Mouse (Mus musculus): ENCODE measurements around the gene Clec1a. TPM values are rescaled to one million over a fixed set of nuclear protein-coding genes. Genes with fewer than 3 reads are reported as not detected.

The Clec1a gene
- polyA plus RNA-seq, 2 experiments = 0.04 to 0.28 TPM

DNA sequence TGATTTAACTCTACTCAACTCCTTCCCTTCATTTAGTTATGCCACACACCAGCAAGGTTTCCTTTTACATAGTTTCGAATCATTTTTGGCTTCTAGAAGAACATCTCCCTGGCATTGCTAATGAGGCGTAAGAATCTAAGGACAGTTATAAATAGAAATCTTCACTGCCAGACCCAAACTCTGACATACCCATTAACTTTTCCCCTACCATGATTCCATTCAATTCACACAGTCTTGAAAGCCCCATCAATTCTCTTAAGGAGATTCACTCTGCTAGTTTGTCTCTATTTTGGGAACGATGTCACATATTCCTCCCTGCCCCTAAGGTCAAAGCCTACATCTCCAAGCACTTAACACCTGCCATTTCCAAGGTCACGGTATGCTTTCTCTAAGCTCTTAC, 66.8 kb downstream of the Clec1a start:
- ATAC-seq (ENCODE audit: insufficient read depth) (no peak), DNase-seq (ENCODE audit: low read depth in 3 of 3, low spot score in 3 of 3) (no peak)
- WGBS (ENCODE audit: insufficient replicate concordance) = 70% methylated on average over 4 of the region's 4 CpGs
- Histone ChIP-seq H3K9me3 (ENCODE audit: control insufficient read depth, low read length) (no peaks in the 10 kb centered on the region), H3K27me3 (ENCODE audit: control insufficient read depth, insufficient read depth, low read length) (no peaks in the 10 kb centered on the region), H3K27ac (no peak overlapping the region), H3K4me3 (ENCODE audit: insufficient read depth in 1 of 2, low read depth in 2 of 2, low read length in 2 of 2) (no peak overlapping the region), H3K9ac (replicated peaks) (no peak overlapping the region), H3K4me1 (replicated peaks; ENCODE audit: control insufficient read depth in 2 of 2, insufficient read depth in 2 of 2, low read length in 1 of 2) (no peaks in the 10 kb centered on the region), H3K36me3 (replicated peaks; ENCODE audit: control insufficient read depth, insufficient read depth, low read depth) (no peaks in the 10 kb centered on the region), H3K4me2 (ENCODE audit: low read depth) (no peak overlapping the region)
- TF ChIP-seq EP300 (IDR thresholded peaks at IDR 0.05; ENCODE audit: low read depth) (no peak), CTCF (IDR thresholded peaks at IDR 0.05; ENCODE audit: low read depth) (no peak)

DNA sequence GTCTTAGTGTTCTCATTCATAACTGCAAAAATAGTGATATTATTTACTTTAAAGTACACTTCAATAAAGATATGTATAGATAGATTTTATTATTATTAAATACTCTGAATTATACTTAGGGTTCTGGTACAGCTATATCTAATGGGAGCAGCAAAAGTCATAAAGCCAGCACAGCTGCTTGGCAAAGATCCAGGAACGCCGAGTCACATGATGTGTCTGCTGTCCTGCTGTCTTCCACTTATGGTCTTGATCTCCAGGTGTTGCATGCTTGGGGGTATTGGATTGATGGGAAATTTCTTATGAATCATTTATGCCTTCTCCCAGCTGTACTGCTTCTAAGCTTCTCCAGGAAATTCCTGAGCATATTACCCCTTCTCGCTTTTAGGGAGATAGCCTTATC, 68.3 kb downstream of the Clec1a start:
- H3K4me1 ChIP-seq (replicated peaks; ENCODE audit: control insufficient read depth in 2 of 2, insufficient read depth in 2 of 2, low read length in 1 of 2) = no peaks in the 10 kb centered on the region
- TF ChIP-seq EP300 (IDR thresholded peaks at IDR 0.05; ENCODE audit: low read depth) (no peak), CTCF (IDR thresholded peaks at IDR 0.05; ENCODE audit: low read depth) (no peak)
- DNase-seq (ENCODE audit: low read depth in 3 of 3, low spot score in 3 of 3) = no peak
- H3K4me3 ChIP-seq (ENCODE audit: insufficient read depth in 1 of 2, low read depth in 2 of 2, low read length in 2 of 2) = no peak overlapping the region
- H3K9me3 ChIP-seq (ENCODE audit: control insufficient read depth, low read length) = no peaks in the 10 kb centered on the region
- no peaks in the 10 kb centered on the region for H3K36me3 ChIP-seq (replicated peaks; ENCODE audit: control insufficient read depth, insufficient read depth, low read depth)
- H3K9ac ChIP-seq (replicated peaks) = no peak overlapping the region
- no peak for ATAC-seq (ENCODE audit: insufficient read depth)
- no peak overlapping the region for H3K4me2 ChIP-seq (ENCODE audit: low read depth)
- H3K27me3 ChIP-seq (ENCODE audit: control insufficient read depth, insufficient read depth, low read length) = no peaks in the 10 kb centered on the region
- WGBS (ENCODE audit: insufficient replicate concordance) = 65% methylated on average over 3 of the region's 3 CpGs
- no peak overlapping the region for H3K27ac ChIP-seq

DNA sequence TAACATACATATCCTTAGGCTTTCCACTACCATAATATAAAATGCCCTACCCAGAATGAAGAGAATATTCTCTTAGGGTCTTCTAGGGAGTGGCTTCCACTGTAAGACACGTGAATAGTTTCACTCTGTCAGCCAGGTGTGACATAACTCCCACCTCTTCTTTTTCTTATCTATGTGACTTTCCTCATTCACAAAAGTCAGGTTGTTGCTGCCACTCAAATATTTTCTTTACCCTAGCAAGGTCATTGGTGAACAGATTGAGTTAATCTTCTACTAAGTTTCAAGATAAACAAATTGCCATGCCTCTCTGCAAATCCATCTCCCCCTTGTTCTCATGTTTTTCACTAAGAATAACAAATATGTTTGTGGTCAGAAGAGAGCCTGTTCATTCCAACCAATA, 70.1 kb downstream of the Clec1a start:
- peak in 1 of 3 experiments; percentile 5 for DNase-seq (ENCODE audit: low read depth in 3 of 3, low spot score in 3 of 3)
- TF ChIP-seq EP300 (IDR thresholded peaks at IDR 0.05; ENCODE audit: low read depth) = no peak
- TF ChIP-seq CTCF (IDR thresholded peaks at IDR 0.05; ENCODE audit: low read depth) = no peak
- Histone ChIP-seq H3K4me2 (ENCODE audit: low read depth) (no peak overlapping the region), H3K9me3 (ENCODE audit: control insufficient read depth, low read length) (no peaks in the 10 kb centered on the region), H3K4me3 (ENCODE audit: insufficient read depth in 1 of 2, low read depth in 2 of 2, low read length in 2 of 2) (no peak overlapping the region), H3K9ac (replicated peaks) (no peak overlapping the region), H3K4me1 (replicated peaks; ENCODE audit: control insufficient read depth in 2 of 2, insufficient read depth in 2 of 2, low read length in 1 of 2) (no peaks in the 10 kb centered on the region), H3K27me3 (ENCODE audit: control insufficient read depth, insufficient read depth, low read length) (no peaks in the 10 kb centered on the region), H3K36me3 (replicated peaks; ENCODE audit: control insufficient read depth, insufficient read depth, low read depth) (no peaks in the 10 kb centered on the region), H3K27ac (no peak overlapping the region)
- WGBS (ENCODE audit: insufficient replicate concordance) = 29% methylated on average over 1 of the region's 1 CpGs
- ATAC-seq (ENCODE audit: insufficient read depth) = no peak

DNA sequence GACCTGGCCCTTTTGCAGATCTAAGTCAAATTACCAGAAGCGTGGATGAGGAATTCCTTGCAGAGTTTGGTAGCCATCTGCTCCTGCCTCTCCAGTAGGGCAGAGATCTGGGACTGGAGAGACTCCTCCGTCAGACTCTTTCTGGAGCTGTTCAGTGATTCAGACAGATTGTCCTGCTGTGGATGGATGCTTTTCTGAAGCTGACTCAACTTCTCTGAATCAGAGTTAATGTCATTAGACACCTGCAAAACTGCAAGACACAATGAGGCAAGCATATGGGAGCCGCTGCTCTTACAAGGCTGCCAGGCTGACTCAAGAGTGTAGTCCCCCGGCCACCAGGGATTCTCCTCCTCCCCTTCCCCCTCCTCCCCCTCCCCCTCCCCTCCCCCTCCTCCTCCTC, 71.3 kb downstream of the Clec1a start:
- H3K4me1 ChIP-seq (replicated peaks; ENCODE audit: control insufficient read depth in 2 of 2, insufficient read depth in 2 of 2, low read length in 1 of 2) = no peaks in the 10 kb centered on the region
- ATAC-seq (ENCODE audit: insufficient read depth) (no peak), DNase-seq (ENCODE audit: low read depth in 3 of 3, low spot score in 3 of 3) (no peak)
- 64% methylated on average over 4 of the region's 4 CpGs for WGBS (ENCODE audit: insufficient replicate concordance)
- no peaks in the 10 kb centered on the region for H3K27me3 ChIP-seq (ENCODE audit: control insufficient read depth, insufficient read depth, low read length)
- H3K9ac ChIP-seq (replicated peaks) = no peak overlapping the region
- no peaks in the 10 kb centered on the region for H3K36me3 ChIP-seq (replicated peaks; ENCODE audit: control insufficient read depth, insufficient read depth, low read depth)
- H3K4me2 ChIP-seq (ENCODE audit: low read depth) = no peak overlapping the region
- TF ChIP-seq CTCF (IDR thresholded peaks at IDR 0.05; ENCODE audit: low read depth) (no peak), EP300 (IDR thresholded peaks at IDR 0.05; ENCODE audit: low read depth) (no peak)
- H3K9me3 ChIP-seq (ENCODE audit: control insufficient read depth, low read length) = no peaks in the 10 kb centered on the region
- no peak overlapping the region for H3K4me3 ChIP-seq (ENCODE audit: insufficient read depth in 1 of 2, low read depth in 2 of 2, low read length in 2 of 2)
- H3K27ac ChIP-seq = no peak overlapping the region

DNA sequence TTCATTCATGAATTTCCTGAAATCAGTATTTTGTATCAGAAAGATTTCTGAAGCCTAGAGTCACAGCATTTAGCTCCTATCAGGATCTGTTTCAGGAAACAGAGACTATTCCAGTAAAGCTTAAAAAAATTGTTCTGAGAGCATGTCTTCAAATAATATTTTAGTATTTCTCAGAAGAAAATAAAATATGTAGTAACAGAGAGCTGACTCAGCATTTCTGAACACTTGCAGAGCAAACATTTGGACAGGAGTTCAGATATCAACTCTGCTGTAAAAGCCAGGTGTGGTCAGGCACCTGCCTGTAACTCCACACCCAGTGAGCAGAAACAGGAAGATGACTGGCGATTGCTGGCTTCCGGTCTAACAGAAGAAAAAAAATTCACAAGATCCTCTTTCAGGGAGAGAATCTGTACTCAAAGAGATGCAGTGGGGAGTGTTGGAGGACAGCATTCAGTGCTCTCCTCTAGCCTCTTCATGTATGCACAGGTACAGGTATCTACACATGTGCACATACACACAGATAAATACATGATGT, 76.8 kb downstream of the Clec1a start:
- H3K9me3 ChIP-seq (ENCODE audit: control insufficient read depth, low read length) = no peaks in the 10 kb centered on the region
- no peak for TF ChIP-seq CTCF (IDR thresholded peaks at IDR 0.05; ENCODE audit: low read depth)
- WGBS (ENCODE audit: insufficient replicate concordance) = 18% methylated on average over 2 of the region's 2 CpGs
- no peak for ATAC-seq (ENCODE audit: insufficient read depth)
- no peaks in the 10 kb centered on the region for H3K36me3 ChIP-seq (replicated peaks; ENCODE audit: control insufficient read depth, insufficient read depth, low read depth)
- H3K27ac ChIP-seq = no peak overlapping the region
- no peak overlapping the region for H3K4me3 ChIP-seq (ENCODE audit: insufficient read depth in 1 of 2, low read depth in 2 of 2, low read length in 2 of 2)
- H3K4me1 ChIP-seq (replicated peaks; ENCODE audit: control insufficient read depth in 2 of 2, insufficient read depth in 2 of 2, low read length in 1 of 2) = no peaks in the 10 kb centered on the region
- H3K4me2 ChIP-seq (ENCODE audit: low read depth) = no peak overlapping the region
- no peak for DNase-seq (ENCODE audit: low read depth in 3 of 3, low spot score in 3 of 3)
- no peak overlapping the region for H3K9ac ChIP-seq (replicated peaks)
- H3K27me3 ChIP-seq (ENCODE audit: control insufficient read depth, insufficient read depth, low read length) = no peaks in the 10 kb centered on the region

Other genes starting within 250 kb of the Clec1a start
- 0.44 and 0.98 TPM in 2 replicates for gene Cd69, start 176.6 kb downstream of the Clec1a start, polyA plus RNA-seq (2012; rRNA removed)
- 0.97 and 1.1 TPM in 2 replicates for gene Cd69, start 176.6 kb downstream of the Clec1a start, polyA plus RNA-seq (2014; fragmentation: Nextera tagmentation; extraction: Ambion mirVana)
- not detected in 2 replicates for gene 4922502D21Rik, start 120.2 kb downstream of the Clec1a start, polyA plus RNA-seq (2012; rRNA removed)
- gene 4922502D21Rik, start 120.2 kb downstream of the Clec1a start, polyA plus RNA-seq (2014; fragmentation: Nextera tagmentation; extraction: Ambion mirVana) = not detected in 2 replicates
- 3.3 and 5.5 TPM in 2 replicates for gene Clec12a, start 109.3 kb downstream of the Clec1a start, polyA plus RNA-seq (2012; rRNA removed)
- 9.5 and 10.4 TPM in 2 replicates for gene Clec12a, start 109.3 kb downstream of the Clec1a start, polyA plus RNA-seq (2014; fragmentation: Nextera tagmentation; extraction: Ambion mirVana)
- gene Clec12b, start 66.1 kb downstream of the Clec1a start, polyA plus RNA-seq (2012; rRNA removed) = 0.02 and 0.03 TPM in 2 replicates
- not detected in 2 replicates for gene Clec12b, start 66.1 kb downstream of the Clec1a start, polyA plus RNA-seq (2014; fragmentation: Nextera tagmentation; extraction: Ambion mirVana)
- gene Clec1b, start 54.7 kb downstream of the Clec1a start, polyA plus RNA-seq (2012; rRNA removed) = 6.8 and 12.5 TPM in 2 replicates
- 23.3 and 29.5 TPM in 2 replicates for gene Clec1b, start 54.7 kb downstream of the Clec1a start, polyA plus RNA-seq (2014; fragmentation: Nextera tagmentation; extraction: Ambion mirVana)
- 0.79 and 1.0 TPM in 2 replicates for gene Clec9a, start 43.1 kb downstream of the Clec1a start, polyA plus RNA-seq (2012; rRNA removed)
- gene Clec9a, start 43.1 kb downstream of the Clec1a start, polyA plus RNA-seq (2014; fragmentation: Nextera tagmentation; extraction: Ambion mirVana) = 0.25 and 0.97 TPM in 2 replicates
- 0.64 and 0.83 TPM in 2 replicates for gene Olr1, start 55.2 kb upstream of the Clec1a start, polyA plus RNA-seq (2012; rRNA removed)
- gene Olr1, start 55.2 kb upstream of the Clec1a start, polyA plus RNA-seq (2014; fragmentation: Nextera tagmentation; extraction: Ambion mirVana) = 0.57 and 0.81 TPM in 2 replicates
- 0.01 TPM in 1 of 2 replicates, not detected in the other for gene Tmem52b, start 60.6 kb upstream of the Clec1a start, polyA plus RNA-seq (2012; rRNA removed)
- gene Tmem52b, start 60.6 kb upstream of the Clec1a start, polyA plus RNA-seq (2014; fragmentation: Nextera tagmentation; extraction: Ambion mirVana) = not detected in 2 replicates
- gene Gabarapl1, start 81.2 kb upstream of the Clec1a start, polyA plus RNA-seq (2012; rRNA removed) = 15.1 and 19.2 TPM in 2 replicates
- gene Gabarapl1, start 81.2 kb upstream of the Clec1a start, polyA plus RNA-seq (2014; fragmentation: Nextera tagmentation; extraction: Ambion mirVana) = 8.2 and 9.1 TPM in 2 replicates
- gene Klre1, start 125.9 kb upstream of the Clec1a start, polyA plus RNA-seq (2012; rRNA removed) = 0.03 TPM in 1 of 2 replicates, not detected in the other
- not detected in 2 replicates for gene Klre1, start 125.9 kb upstream of the Clec1a start, polyA plus RNA-seq (2014; fragmentation: Nextera tagmentation; extraction: Ambion mirVana)
- 0.19 and 0.23 TPM in 2 replicates for gene Klrd1, start 139.8 kb upstream of the Clec1a start, polyA plus RNA-seq (2012; rRNA removed)
- gene Klrd1, start 139.8 kb upstream of the Clec1a start, polyA plus RNA-seq (2014; fragmentation: Nextera tagmentation; extraction: Ambion mirVana) = 0.37 and 0.50 TPM in 2 replicates
- gene Klrk1, start 171.9 kb upstream of the Clec1a start, polyA plus RNA-seq (2012; rRNA removed) = 0.09 and 0.26 TPM in 2 replicates
- gene Klrk1, start 171.9 kb upstream of the Clec1a start, polyA plus RNA-seq (2014; fragmentation: Nextera tagmentation; extraction: Ambion mirVana) = 0.48 and 0.59 TPM in 2 replicates
- gene Klrc3, start 191.3 kb upstream of the Clec1a start, polyA plus RNA-seq (2012; rRNA removed) = not detected in 2 replicates
- not detected in 2 replicates for gene Klrc3, start 191.3 kb upstream of the Clec1a start, polyA plus RNA-seq (2014; fragmentation: Nextera tagmentation; extraction: Ambion mirVana)
- gene Klrc2, start 208.7 kb upstream of the Clec1a start, polyA plus RNA-seq (2012; rRNA removed) = 0.01 TPM in 1 of 2 replicates, not detected in the other
- not detected in 2 replicates for gene Klrc2, start 208.7 kb upstream of the Clec1a start, polyA plus RNA-seq (2014; fragmentation: Nextera tagmentation; extraction: Ambion mirVana)
- 0.08 and 0.19 TPM in 2 replicates for gene Klrc1, start 227.0 kb upstream of the Clec1a start, polyA plus RNA-seq (2012; rRNA removed)
- 0.08 and 0.14 TPM in 2 replicates for gene Klrc1, start 227.0 kb upstream of the Clec1a start, polyA plus RNA-seq (2014; fragmentation: Nextera tagmentation; extraction: Ambion mirVana)